26 mouse cellular contexts compared by ENCODE assay signal in the genomic region with DNA sequence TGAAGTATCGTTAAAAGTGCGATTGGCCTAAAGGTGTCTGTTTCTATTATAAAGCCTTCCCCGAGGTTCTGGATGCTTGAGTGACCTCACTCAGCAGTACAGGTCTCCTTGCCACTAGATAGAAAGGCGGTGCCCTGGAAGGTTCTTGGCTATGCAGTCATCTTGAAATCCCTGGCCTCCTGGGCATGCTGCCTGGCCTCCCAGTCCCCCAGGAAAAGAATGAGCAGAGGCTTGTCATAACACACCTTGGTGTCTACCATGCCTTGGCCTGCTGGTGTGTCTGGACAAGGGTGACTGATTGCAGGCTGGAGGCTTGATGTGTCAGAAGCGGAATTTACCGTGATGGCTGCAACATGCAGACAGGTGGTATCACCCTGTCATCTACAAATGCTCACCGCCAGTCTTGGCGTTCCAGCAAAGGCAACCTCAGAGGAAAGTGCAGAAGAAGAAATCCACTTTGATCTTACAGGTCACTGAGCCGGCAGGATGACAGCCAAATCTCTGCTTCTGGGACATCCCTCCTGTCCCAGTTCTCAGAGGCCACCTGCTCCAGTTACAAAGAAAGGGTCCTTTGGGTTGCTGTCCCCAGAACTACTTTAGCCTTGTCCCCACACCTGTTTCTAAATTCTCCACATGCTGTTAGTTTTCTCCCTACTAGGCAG.
DNase-seq lines count a peak whose midpoint lies in the region; ATAC-seq lines count a peak whose summit lies in the region.
"Had no signal": no experiment of that assay in that cellular context is flagged by ENCODE, and none has a peak within 500 bp of the region (broad histone marks: within the 10 kb centered on the region; RNA-seq: fewer than 3 reads in every experiment).

No protein-coding gene starts in this region.

- 85% methylated on average over 9 of the region's 9 CpGs for whole genome bisulfite sequencing in kidney, embryonic 14.5 days
- 91% methylated on average over 9 of the region's 9 CpGs for WGBS in midbrain, embryonic 14.5 days

- H3K4me3 ChIP-seq in kidney, embryonic 14.5 days (ENCODE audit: low read length), result no peak overlapping the region
- H3K4me3 ChIP-seq in midbrain, embryonic 14.5 days (replicated peaks; ENCODE audit: low read depth, low read length), result no peak overlapping the region
- H3K4me3 ChIP-seq: forebrain, embryonic 13.5 days; heart, embryonic 13.5 days; liver, embryonic 13.5 days; midbrain, embryonic 13.5 days; neural tube, embryonic 15.5 days had no signal

- peak; percentile 61 for DNase-seq in adrenal gland, postnatal 10 days
- no peak for DNase-seq in adrenal gland, adult 8-10 months
- no peak for DNase-seq in kidney, postnatal 10 days
- peak; percentile 24 to 30 for DNase-seq in cerebellum, postnatal 10 days
- DNase-seq in midbrain, embryonic 14.5 days, result no peak
- no peak for DNase-seq in left cerebral cortex, postnatal 25 days (ENCODE audit: low spot score in 2 of 2)
- DNase-seq in gastrocnemius, postnatal 36 days, result no peak
- DNase-seq: gastrocnemius, postnatal 14 days; heart, postnatal 10 days; kidney, adult 9 months; kidney, postnatal 25 days; left cerebral cortex, postnatal 4 days; liver, embryonic 13.5 days; lung, adult 18-20 months; lung, postnatal 10 days; retina, postnatal 1 day; right cerebral cortex, postnatal 14 days had no signal

- no peak overlapping the region for H3K27ac ChIP-seq in kidney, embryonic 14.5 days (ENCODE audit: low read depth, low read length)
- no peak overlapping the region for H3K27ac ChIP-seq in midbrain, embryonic 14.5 days (replicated peaks; ENCODE audit: low read depth, low read length)
- H3K27ac ChIP-seq: forebrain, embryonic 13.5 days; heart, embryonic 13.5 days; hindbrain, embryonic 14.5 days; liver, embryonic 13.5 days; macrophage; midbrain, embryonic 13.5 days; neural tube, embryonic 15.5 days had no signal

- no peaks in the 10 kb centered on the region for H3K36me3 ChIP-seq in kidney, embryonic 14.5 days (ENCODE audit: control insufficient read depth, insufficient read depth, low read length)
- H3K36me3 ChIP-seq in midbrain, embryonic 14.5 days (ENCODE audit: control insufficient read depth, insufficient read depth, low read length), result no peaks in the 10 kb centered on the region
- H3K36me3 ChIP-seq: G1E; heart, embryonic 13.5 days; liver, embryonic 13.5 days; midbrain, embryonic 13.5 days; neural tube, embryonic 15.5 days had no signal

- H3K9me3 ChIP-seq in kidney, embryonic 14.5 days (ENCODE audit: control insufficient read depth, low read length), result no peaks in the 10 kb centered on the region
- H3K9me3 ChIP-seq in midbrain, embryonic 14.5 days (ENCODE audit: control insufficient read depth, low read length), result no peaks in the 10 kb centered on the region
- H3K9me3 ChIP-seq: forebrain, embryonic 13.5 days; heart, embryonic 13.5 days; liver, embryonic 13.5 days; midbrain, embryonic 13.5 days; neural tube, embryonic 15.5 days had no signal

- H3K27me3 ChIP-seq in kidney, embryonic 14.5 days (ENCODE audit: control insufficient read depth, insufficient read depth, low read length), result no peaks in the 10 kb centered on the region
- H3K27me3 ChIP-seq in midbrain, embryonic 14.5 days (ENCODE audit: control insufficient read depth, insufficient read depth, low read length), result no peaks in the 10 kb centered on the region
- H3K27me3 ChIP-seq: forebrain, embryonic 13.5 days; heart, embryonic 13.5 days; liver, embryonic 13.5 days; midbrain, embryonic 13.5 days; neural tube, embryonic 15.5 days had no signal

- H3K9ac ChIP-seq in kidney, embryonic 14.5 days (ENCODE audit: low read depth, low read length), result no peak overlapping the region
- H3K9ac ChIP-seq in midbrain, embryonic 14.5 days (replicated peaks; ENCODE audit: low read length), result no peak overlapping the region
- H3K9ac ChIP-seq: forebrain, embryonic 13.5 days; heart, embryonic 13.5 days; hindbrain, embryonic 14.5 days; liver, embryonic 13.5 days; midbrain, embryonic 13.5 days; neural tube, embryonic 15.5 days had no signal

- H3K4me2 ChIP-seq in kidney, embryonic 14.5 days (replicated peaks; ENCODE audit: low read depth, low read length), result no peak overlapping the region
- no peak overlapping the region for H3K4me2 ChIP-seq in midbrain, embryonic 14.5 days (ENCODE audit: low read length)
- H3K4me2 ChIP-seq: forebrain, embryonic 13.5 days; heart, embryonic 13.5 days; hindbrain, embryonic 14.5 days; liver, embryonic 13.5 days; midbrain, embryonic 13.5 days; neural tube, embryonic 15.5 days had no signal

- 0 out of 2 replicates have a peak, but pooled peaks have one; percentile 28 for ATAC-seq in kidney, embryonic 14.5 days (ENCODE audit: low FRiP score, low TSS enrichment)
- ATAC-seq in midbrain, embryonic 14.5 days (ENCODE audit: low FRiP score, low TSS enrichment), result no peak
- ATAC-seq: forebrain, embryonic 13.5 days; intestine, postnatal 0 days; midbrain, embryonic 13.5 days had no signal

- H3K4me1 ChIP-seq in kidney, embryonic 14.5 days (ENCODE audit: control insufficient read depth, insufficient read depth, low read length), result no peaks in the 10 kb centered on the region
- H3K4me1 ChIP-seq in midbrain, embryonic 14.5 days (ENCODE audit: control insufficient read depth, insufficient read depth, low read length), result no peaks in the 10 kb centered on the region
- H3K4me1 ChIP-seq: forebrain, embryonic 13.5 days; heart, embryonic 13.5 days; liver, embryonic 13.5 days; midbrain, embryonic 13.5 days; neural tube, embryonic 15.5 days had no signal

- intact Hi-C loops in left cerebral cortex, postnatal 25 days (cut with DNase I), result no loop called here
- intact Hi-C loops in gastrocnemius, postnatal 36 days (cut with DNase I), result no loop called here

Comparison
In these comparisons a context has a peak if more than half of its experiments do, and no peak if none do; other contexts are left out.
1. DNase-seq: peak in adrenal gland, postnatal 10 days (single experiment) and cerebellum, postnatal 10 days (2 of 2); none in adrenal gland, adult 8-10 months (single experiment), kidney, postnatal 10 days (single experiment), midbrain, embryonic 14.5 days (single experiment), left cerebral cortex, postnatal 25 days (0 of 2) and gastrocnemius, postnatal 36 days (0 of 2).